Mouse (Mus musculus) monocyte, adult 5-6 weeks (primary cell): Measurements from ENCODE around the gene Hnrnpa3. TPM values are rescaled to one million over a fixed set of nuclear protein-coding genes. Genes with fewer than 3 reads are reported as not detected.
"Not testable (repeated sequence)": the region's sequence is repeated elsewhere in the genome, so short reads cannot be mapped to it uniquely, and the experiment has no call there.

Experiments used
- ATAC-seq: fragments of 153-309, 156-312 bp; replicated peaks from 2 replicates; pipeline ENCODE4 v1.8.0; 2017; ENCODE audit warnings: mild to moderate bottlenecking; ENCODE audit not compliant: low TSS enrichment, insufficient number of reproducible peaks, severe bottlenecking, poor library complexity, low FRiP score
- total RNA-seq: library from RNA; stranded (forward); fragments of 200-1000, 200-491, 200-594 nt; gene quantifications from 3 replicates; pipeline ENCODE4 v1.2.3, GENCODE M21; 2017

Hnrnpa3 gene
- total RNA-seq, 1 experiment from 2014 or later = 357 TPM

GRCm38 (mm10) chr2:75669491-75670445, 10.7 kb downstream of the Hnrnpa3 start:
- 0 out of 2 replicates have a peak, but pooled peaks have one; percentile 28 for ATAC-seq

GRCm38 (mm10) chr2:75670446-75671336, 11.6 kb downstream of the Hnrnpa3 start:
- ATAC-seq = no peak

GRCm38 (mm10) chr2:75671337-75671660, 12.2 kb downstream of the Hnrnpa3 start:
- no peak for ATAC-seq

GRCm38 (mm10) chr2:75672561-75672960, 13.5 kb downstream of the Hnrnpa3 start:
- no peak for ATAC-seq

- ATAC-seq = no peak
Measured at GRCm38 (mm10) chr2:75676567-75676966, 17.5 kb downstream of the Hnrnpa3 start.

- ATAC-seq = no peak
Measured at GRCm38 (mm10) chr2:75679947-75680346, 20.9 kb downstream of the Hnrnpa3 start.

GRCm38 (mm10) chr2:75681439-75681838, 22.4 kb downstream of the Hnrnpa3 start:
- no peak for ATAC-seq

GRCm38 (mm10) chr2:75682978-75683709, 24.1 kb downstream of the Hnrnpa3 start:
- ATAC-seq = peak; percentile 86

- no peak for ATAC-seq
Measured at GRCm38 (mm10) chr2:75684526-75684925, 25.5 kb downstream of the Hnrnpa3 start.

GRCm38 (mm10) chr2:75685458-75685861, 26.4 kb downstream of the Hnrnpa3 start:
- ATAC-seq = peak; percentile 66

- no peak for ATAC-seq
Measured at GRCm38 (mm10) chr2:75687040-75687749, 28.1 kb downstream of the Hnrnpa3 start.

- ATAC-seq = no peak
Measured at GRCm38 (mm10) chr2:75688901-75689300, 29.8 kb downstream of the Hnrnpa3 start.

- ATAC-seq = no peak
Measured at GRCm38 (mm10) chr2:75689482-75690158, 30.6 kb downstream of the Hnrnpa3 start.

- no peak for ATAC-seq
Measured at GRCm38 (mm10) chr2:75690656-75691055, 31.6 kb downstream of the Hnrnpa3 start.

GRCm38 (mm10) chr2:75691316-75691715, 32.3 kb downstream of the Hnrnpa3 start:
- no peak for ATAC-seq

- ATAC-seq = no peak
Measured at GRCm38 (mm10) chr2:75692369-75692768, 33.3 kb downstream of the Hnrnpa3 start.

GRCm38 (mm10) chr2:75694926-75695325, 35.9 kb downstream of the Hnrnpa3 start:
- not testable (repeated sequence) for ATAC-seq
